Mouse (Mus musculus): ENCODE data around the gene Pnpo. TPM values are rescaled to one million over a fixed set of nuclear protein-coding genes. Genes with fewer than 3 reads are reported as not detected.

Gene Pnpo
- total RNA-seq (2023): 10 to 100 TPM; 23.0 to 23.8 TPM

DNA sequence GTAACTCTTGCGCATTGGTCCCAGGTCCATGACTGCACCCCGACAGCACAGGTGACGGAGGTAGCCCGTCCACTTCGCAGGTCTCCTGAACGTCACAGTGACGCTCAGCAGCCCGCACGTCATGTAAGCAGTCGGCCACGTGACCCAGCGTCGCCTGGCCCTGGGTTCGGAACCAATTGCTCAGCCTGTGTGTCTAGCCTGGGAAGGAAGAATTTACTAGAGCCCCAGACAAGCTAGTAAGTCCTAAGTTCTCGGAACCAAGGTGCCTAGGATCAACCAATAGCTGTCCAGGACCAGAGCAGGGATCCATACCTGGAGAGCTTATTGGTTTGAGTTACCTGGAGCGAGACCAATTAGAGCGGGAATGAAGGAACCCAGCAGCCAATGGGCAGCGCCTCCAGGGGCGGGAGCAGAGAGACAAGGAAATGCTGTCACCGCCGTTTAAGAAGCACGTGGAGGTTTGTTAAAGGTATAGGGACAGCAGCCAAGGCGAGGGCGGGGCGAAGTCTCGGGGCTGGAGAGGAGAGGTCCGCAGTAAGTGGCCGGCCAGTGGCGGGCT lies at the start of gene Pnpo:
Pnpo (minus strand) TSS at position 241 of the 559 bp plus-strand sequence.

DNA sequence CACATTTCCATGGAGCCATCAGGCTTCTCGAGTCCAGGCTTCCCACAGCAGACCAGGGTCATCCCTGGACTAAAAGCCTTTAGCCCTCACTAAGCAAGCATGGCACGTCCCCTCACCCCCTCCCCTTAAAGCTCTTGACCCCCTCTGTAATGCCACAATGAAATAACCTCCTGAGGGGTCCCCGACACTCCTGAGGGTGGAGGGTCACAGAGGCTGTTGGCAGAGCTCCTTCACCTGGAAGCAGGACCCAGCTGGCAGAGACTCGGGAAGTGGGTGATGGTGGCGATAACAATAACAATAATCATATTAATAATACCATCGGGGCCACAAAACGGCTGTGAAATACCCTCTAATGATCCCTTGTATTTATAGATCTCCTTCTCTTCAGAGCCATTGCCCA lies 39.1 kb upstream of the Pnpo start, which contains the start of gene Sp2:
Sp2 (minus strand) TSS at position 101 of the 400 bp plus-strand sequence.

DNA sequence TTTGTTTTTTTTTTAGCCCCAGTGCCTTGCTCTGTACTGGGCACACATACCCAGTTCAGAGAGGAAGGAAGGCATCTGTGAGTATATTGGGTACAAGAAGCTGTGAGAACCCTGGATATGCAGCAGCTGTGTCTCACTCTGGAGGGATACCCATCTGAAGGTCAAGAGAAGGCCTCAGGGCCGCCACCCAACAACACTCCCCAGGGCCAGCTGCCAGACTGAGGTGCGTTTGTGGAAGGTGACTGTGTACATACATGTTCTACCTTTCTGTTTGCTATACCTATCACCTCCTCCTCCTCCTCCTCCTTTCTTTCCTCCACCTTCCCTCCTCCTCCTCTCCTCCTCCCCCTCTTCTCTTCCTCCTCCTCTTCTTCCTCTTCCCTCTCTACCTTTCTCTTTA lies 15.7 kb downstream of the Pnpo start, which contains the start of gene Prr15l:
Prr15l (plus strand) TSS at position 17 of the 400 bp plus-strand sequence.

DNA sequence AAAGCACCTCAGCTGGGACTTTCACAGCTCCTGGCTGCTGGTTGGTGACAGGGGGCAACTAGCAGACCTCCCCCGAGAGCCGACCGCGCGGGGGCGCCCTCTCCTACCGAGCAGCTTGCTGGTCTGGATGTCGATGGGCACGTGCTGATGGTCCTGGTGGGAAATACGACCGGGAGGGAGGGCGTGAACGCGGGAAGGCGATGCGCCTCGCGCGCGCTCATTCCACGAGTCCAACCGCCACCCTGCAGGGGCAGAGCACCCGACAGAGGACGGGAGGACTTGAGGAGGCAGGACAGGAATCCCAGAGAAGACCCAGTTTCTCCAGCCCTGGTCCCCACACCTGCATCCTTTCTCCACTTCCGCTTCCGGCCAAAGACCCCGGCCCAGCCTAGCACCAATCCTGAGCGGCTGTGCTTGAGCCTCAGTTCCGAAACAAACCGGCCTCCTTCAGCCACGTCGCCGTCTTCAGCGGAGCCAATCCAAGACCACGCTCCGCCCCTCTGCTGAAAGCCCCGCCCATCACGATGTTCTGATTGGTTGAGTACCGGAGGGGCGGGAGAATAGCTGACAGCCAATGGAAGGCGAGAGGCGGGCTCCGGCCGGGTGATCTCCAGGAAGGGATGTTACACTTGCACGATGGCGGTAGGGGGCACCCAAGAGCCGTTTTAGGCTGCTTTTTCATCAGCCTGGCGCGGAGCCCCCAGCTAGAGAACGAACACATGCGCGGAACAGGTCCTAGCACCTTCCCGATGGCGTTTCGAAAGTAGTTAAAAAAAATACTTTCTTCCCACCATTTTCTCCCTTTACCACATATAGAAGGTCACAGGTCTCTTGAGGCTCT lies 27.5 kb downstream of the Pnpo start, which contains the start of gene Cdk5rap3:
Cdk5rap3 (minus strand) TSS at position 453 of the 841 bp plus-strand sequence.

Other genes with a start within 250 kb of the Pnpo start
- gene Snx11, start 166.4 kb downstream of the Pnpo start, total RNA-seq (2023): 10 to 100 TPM; 31.1 to 46.5 TPM
- 10 to 100 TPM; 29.1 to 32.9 TPM for gene Cbx1, start 154.9 kb downstream of the Pnpo start, total RNA-seq (2023)
- gene Nfe2l1, start 114.0 kb downstream of the Pnpo start, total RNA-seq (2023): 10 to 100 TPM; 59.8 to 96.1 TPM
- 1 to 10 TPM; 1.8 to 4.5 TPM for gene Copz2, start 94.1 kb downstream of the Pnpo start, total RNA-seq (2023)
- 10 to 100 TPM; 48.2 to 51.0 TPM for gene Cdk5rap3, start 27.5 kb downstream of the Pnpo start, total RNA-seq (2023)
- not detected for gene Prr15l, start 15.9 kb downstream of the Pnpo start, total RNA-seq (2023)
- gene Sp2, start 39.0 kb upstream of the Pnpo start, total RNA-seq (2023): 10 to 100 TPM; 35.9 to 41.8 TPM
- gene Sp6, start 69.4 kb upstream of the Pnpo start, total RNA-seq (2023): not detected
- 1 to 10 TPM in 1 of 2 experiments, under 1 TPM in 1; 0.67 to 1.5 TPM for gene Scrn2, start 86.0 kb upstream of the Pnpo start, total RNA-seq (2023)
- not detected for gene Lrrc46, start 97.4 kb upstream of the Pnpo start, total RNA-seq (2023)
- gene Mrpl10, start 97.6 kb upstream of the Pnpo start, total RNA-seq (2023): 10 to 100 TPM; 38.5 to 41.1 TPM
- gene Osbpl7, start 106.6 kb upstream of the Pnpo start, total RNA-seq (2023): 10 to 100 TPM; 12.7 to 17.6 TPM
- under 1 TPM in 1 of 2 experiments, not detected in 1; 0.21 TPM for gene Tbx21, start 171.3 kb upstream of the Pnpo start, total RNA-seq (2023)
- gene Tbkbp1, start 207.5 kb upstream of the Pnpo start, total RNA-seq (2023): 10 to 100 TPM; 46.7 to 50.4 TPM
- gene Kpnb1, start 243.9 kb upstream of the Pnpo start, total RNA-seq (2023): 10 to 100 TPM; 89.2 to 95.8 TPM